ENCODE assay signal across 13 mouse cellular contexts in the genomic region with DNA sequence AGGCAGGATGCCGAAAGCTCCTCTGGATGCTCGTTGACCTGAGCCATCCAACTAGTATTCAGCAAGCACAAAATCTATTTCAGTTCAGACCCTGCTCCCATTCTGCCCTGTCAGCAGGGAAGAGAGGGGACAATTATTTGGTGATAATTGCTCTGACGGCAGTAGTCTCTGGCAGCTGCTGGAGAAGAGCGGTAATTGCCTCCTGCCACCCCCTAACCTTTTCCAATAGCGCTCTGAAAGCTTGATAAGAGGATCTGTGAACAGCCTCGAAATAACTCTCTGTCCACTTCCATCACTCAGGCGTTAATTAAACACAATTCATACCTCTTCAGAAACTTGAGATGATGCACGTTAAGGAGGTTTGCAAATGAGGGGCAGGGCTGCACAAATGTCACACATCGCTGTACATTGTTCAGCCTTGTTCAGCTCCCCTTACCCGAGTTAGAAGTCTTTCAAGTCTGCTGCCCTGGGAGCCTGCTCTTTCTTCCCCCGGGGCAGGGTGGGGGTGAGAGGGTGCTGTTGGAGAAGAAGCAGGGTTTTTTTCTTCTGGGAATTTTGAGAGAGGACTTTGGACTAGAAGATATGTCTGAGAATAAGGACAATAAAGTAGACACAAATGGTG.
DNase-seq lines count a peak whose midpoint lies in the region; ATAC-seq and TF ChIP-seq lines count a peak whose summit lies in the region.
"Had no signal": no experiment of that assay in that cellular context is flagged by ENCODE, and none has a peak within 500 bp of the region (broad histone marks: within the 10 kb centered on the region; RNA-seq: fewer than 3 reads in every experiment).

No protein-coding gene starts in this region.

- H3K9me3 ChIP-seq in kidney, embryonic 15.5 days (replicated peaks) = no peaks in the 10 kb centered on the region
- H3K9me3 ChIP-seq in embryonic facial prominence, embryonic 11.5 days (replicated peaks; ENCODE audit: control insufficient read depth, low read length) = no peaks in the 10 kb centered on the region
- no peaks in the 10 kb centered on the region for H3K9me3 ChIP-seq in hindbrain, embryonic 14.5 days (ENCODE audit: control insufficient read depth, low read length)
- H3K9me3 ChIP-seq: neural tube, embryonic 13.5 days; stomach, embryonic 15.5 days had no signal

- H3K4me2 ChIP-seq in kidney, embryonic 15.5 days = no peak overlapping the region
- H3K4me2 ChIP-seq in embryonic facial prominence, embryonic 11.5 days (ENCODE audit: low read depth, low read length) = no peak overlapping the region
- H3K4me2 ChIP-seq in hindbrain, embryonic 14.5 days (replicated peaks) = no peak overlapping the region
- H3K4me2 ChIP-seq: neural tube, embryonic 13.5 days; stomach, embryonic 15.5 days had no signal

- no peak for TF ChIP-seq CTCF in kidney, adult 2 months (conservative IDR thresholded peaks at IDR 0.05; ENCODE audit: insufficient read depth, insufficient read length, low read depth, low read length)

- 23% methylated on average over 11 of the region's 11 CpGs for WGBS in kidney, embryonic 15.5 days
- WGBS in kidney, adult 2 months = 49% methylated on average over 11 of the region's 11 CpGs
- WGBS in embryonic facial prominence, embryonic 11.5 days = 21% methylated on average over 11 of the region's 11 CpGs
- 16% methylated on average over 11 of the region's 11 CpGs for WGBS in hindbrain, embryonic 14.5 days

- no peak for DNase-seq in kidney, adult 2 months
- DNase-seq in embryonic facial prominence, embryonic 11.5 days (ENCODE audit: low spot score) = peak; percentile 29
- no peak for DNase-seq in hindbrain, embryonic 14.5 days (ENCODE audit: low spot score)
- DNase-seq in splenic B cell, adult 2 months (ENCODE audit: low read depth, low spot score) = peak; percentile 47
- DNase-seq in lung, postnatal 25 days (ENCODE audit: low spot score) = no peak
- no peak for DNase-seq in liver
- DNase-seq: cerebellum, postnatal 36 days; kidney, postnatal 36 days; lung, adult 18-20 months had no signal

- no peaks in the 10 kb centered on the region for H3K36me3 ChIP-seq in kidney, embryonic 15.5 days
- H3K36me3 ChIP-seq in kidney, adult 2 months (ENCODE audit: control insufficient read depth, insufficient read depth, low read length) = no peaks in the 10 kb centered on the region
- no peaks in the 10 kb centered on the region for H3K36me3 ChIP-seq in embryonic facial prominence, embryonic 11.5 days (replicated peaks; ENCODE audit: control insufficient read depth, insufficient read depth, low read depth, low read length)
- no peaks in the 10 kb centered on the region for H3K36me3 ChIP-seq in hindbrain, embryonic 14.5 days (replicated peaks; ENCODE audit: control insufficient read depth, insufficient read depth)
- H3K36me3 ChIP-seq in splenic B cell, adult 2 months (ENCODE audit: control insufficient read depth, insufficient read depth, low read length, poor library complexity, severe bottlenecking) = no peaks in the 10 kb centered on the region
- H3K36me3 ChIP-seq: neural tube, embryonic 13.5 days; stomach, embryonic 15.5 days had no signal

- no peaks in the 10 kb centered on the region for H3K27me3 ChIP-seq in kidney, embryonic 15.5 days
- no peaks in the 10 kb centered on the region for H3K27me3 ChIP-seq in kidney, adult 2 months (replicated peaks; ENCODE audit: control insufficient read depth, insufficient read depth, low read length)
- H3K27me3 ChIP-seq in embryonic facial prominence, embryonic 11.5 days (ENCODE audit: control insufficient read depth, insufficient read depth, low read length) = no peaks in the 10 kb centered on the region
- no peaks in the 10 kb centered on the region for H3K27me3 ChIP-seq in hindbrain, embryonic 14.5 days (ENCODE audit: control insufficient read depth, insufficient read depth, low read length)
- no peaks in the 10 kb centered on the region for H3K27me3 ChIP-seq in splenic B cell, adult 2 months (ENCODE audit: control insufficient read depth, insufficient read depth, low read length, poor library complexity, severe bottlenecking)
- H3K27me3 ChIP-seq: neural tube, embryonic 13.5 days; stomach, embryonic 15.5 days had no signal

- peaks cover 10% of the 10 kb centered on the region for H3K4me1 ChIP-seq in kidney, embryonic 15.5 days
- H3K4me1 ChIP-seq in kidney, adult 2 months (ENCODE audit: control insufficient read depth, insufficient read depth, low read length) = no peaks in the 10 kb centered on the region
- H3K4me1 ChIP-seq in embryonic facial prominence, embryonic 11.5 days (ENCODE audit: control insufficient read depth, insufficient read depth, low read length) = no peaks in the 10 kb centered on the region
- H3K4me1 ChIP-seq in hindbrain, embryonic 14.5 days (replicated peaks; ENCODE audit: control insufficient read depth, insufficient read depth, low read length) = peaks cover 10% of the 10 kb centered on the region
- H3K4me1 ChIP-seq: stomach, embryonic 15.5 days had no signal

- peak; percentile 45; the same call in 1 of the 2 replicates for ATAC-seq in kidney, embryonic 15.5 days (replicated peaks; ENCODE audit: low FRiP score)
- no peak; the same call in 1 of the 2 replicates for ATAC-seq in embryonic facial prominence, embryonic 11.5 days (replicated peaks; ENCODE audit: insufficient number of reproducible peaks, low FRiP score, low TSS enrichment, low read depth)
- 0 out of 2 replicates have a peak, but pooled peaks have one; percentile 27 for ATAC-seq in hindbrain, embryonic 14.5 days (ENCODE audit: low FRiP score)
- ATAC-seq: activated CD4-positive, CD25-positive, alpha-beta regulatory T cell, adult 4 months had no signal

- no peak for TF ChIP-seq POLR2A in kidney, adult 2 months (IDR thresholded peaks at IDR 0.05; ENCODE audit: low read depth, low read length)

- no peak overlapping the region for H3K4me3 ChIP-seq in kidney, embryonic 15.5 days (replicated peaks)
- H3K4me3 ChIP-seq in kidney, adult 2 months (ENCODE audit: insufficient read depth, low read depth, low read length) = no peak overlapping the region
- H3K4me3 ChIP-seq in embryonic facial prominence, embryonic 11.5 days (ENCODE audit: low read depth, low read length) = no peak overlapping the region
- no peak overlapping the region for H3K4me3 ChIP-seq in hindbrain, embryonic 14.5 days (replicated peaks; ENCODE audit: low read length)
- H3K4me3 ChIP-seq: neural tube, embryonic 13.5 days; stomach, embryonic 15.5 days had no signal

- H3K9ac ChIP-seq in kidney, embryonic 15.5 days = no peak overlapping the region
- H3K9ac ChIP-seq in embryonic facial prominence, embryonic 11.5 days (replicated peaks; ENCODE audit: low read length) = no peak overlapping the region
- no peak overlapping the region for H3K9ac ChIP-seq in hindbrain, embryonic 14.5 days
- H3K9ac ChIP-seq: neural tube, embryonic 13.5 days; stomach, embryonic 15.5 days had no signal

- H3K27ac ChIP-seq in kidney, embryonic 15.5 days = no peak overlapping the region
- H3K27ac ChIP-seq in kidney, adult 2 months (ENCODE audit: insufficient read depth, low read depth, low read length) = no peak overlapping the region
- H3K27ac ChIP-seq in embryonic facial prominence, embryonic 11.5 days (replicated peaks; ENCODE audit: low read depth, low read length) = no peak overlapping the region
- H3K27ac ChIP-seq in hindbrain, embryonic 14.5 days = no peak overlapping the region
- H3K27ac ChIP-seq: neural tube, embryonic 13.5 days; stomach, embryonic 15.5 days had no signal

Comparison
In these comparisons a context has a peak if more than half of its experiments do, and no peak if none do; other contexts are left out.
1. DNase-seq: peak in embryonic facial prominence, embryonic 11.5 days (single experiment) and splenic B cell, adult 2 months (single experiment); none in kidney, adult 2 months (single experiment), hindbrain, embryonic 14.5 days (single experiment), lung, postnatal 25 days (single experiment) and liver (single experiment).